Mouse (Mus musculus): ENCODE data around the gene Ptprn2. TPM values are rescaled to one million over a fixed set of nuclear protein-coding genes. Genes with fewer than 3 reads are reported as not detected.

The Ptprn2 gene
- polyA plus RNA-seq, 1 experiment from 2014 or later, result 0.07 TPM

- no peak overlapping the region for H3K4me3 ChIP-seq (ENCODE audit: low read length)
- no peaks in the 10 kb centered on the region for H3K9me3 ChIP-seq (replicated peaks; ENCODE audit: control insufficient read depth, low read length)
- H3K27me3 ChIP-seq (ENCODE audit: control insufficient read depth, insufficient read depth, low read length), result no peaks in the 10 kb centered on the region
- ATAC-seq (replicated peaks; ENCODE audit: extremely low read depth, insufficient read depth, low FRiP score), result no peak
- no peaks in the 10 kb centered on the region for H3K36me3 ChIP-seq (ENCODE audit: control insufficient read depth, insufficient read depth)
- no peak overlapping the region for H3K9ac ChIP-seq (ENCODE audit: low read length)
- no peak overlapping the region for H3K4me2 ChIP-seq (ENCODE audit: low read depth, low read length)
- no peak overlapping the region for H3K27ac ChIP-seq (ENCODE audit: low read length)
- 69% methylated on average over 13 of the region's 13 CpGs for WGBS
- 0 out of 2 replicates have a peak, but pooled peaks cover 6% of the 10 kb centered on the region for H3K4me1 ChIP-seq (ENCODE audit: control insufficient read depth, insufficient read depth, low read length)
These were observed 467.1 kb downstream of the Ptprn2 start for GRCm38 (mm10) chr12:116952452-116953205.

GRCm38 (mm10) chr12:116959164-116959563 is 473.6 kb downstream of the Ptprn2 start:
- H3K27ac ChIP-seq (ENCODE audit: low read length), result no peak overlapping the region
- H3K36me3 ChIP-seq (ENCODE audit: control insufficient read depth, insufficient read depth), result no peaks in the 10 kb centered on the region
- no peaks in the 10 kb centered on the region for H3K9me3 ChIP-seq (replicated peaks; ENCODE audit: control insufficient read depth, low read length)
- no peak overlapping the region for H3K4me3 ChIP-seq (ENCODE audit: low read length)
- H3K9ac ChIP-seq (ENCODE audit: low read length), result no peak overlapping the region
- 88% methylated on average over 2 of the region's 2 CpGs for WGBS
- no peak overlapping the region for H3K4me2 ChIP-seq (ENCODE audit: low read depth, low read length)
- ATAC-seq (replicated peaks; ENCODE audit: extremely low read depth, insufficient read depth, low FRiP score), result no peak
- H3K27me3 ChIP-seq (ENCODE audit: control insufficient read depth, insufficient read depth, low read length), result no peaks in the 10 kb centered on the region
- H3K4me1 ChIP-seq (ENCODE audit: control insufficient read depth, insufficient read depth, low read length), result 0 out of 2 replicates have a peak, but pooled peaks cover 6% of the 10 kb centered on the region

DNA sequence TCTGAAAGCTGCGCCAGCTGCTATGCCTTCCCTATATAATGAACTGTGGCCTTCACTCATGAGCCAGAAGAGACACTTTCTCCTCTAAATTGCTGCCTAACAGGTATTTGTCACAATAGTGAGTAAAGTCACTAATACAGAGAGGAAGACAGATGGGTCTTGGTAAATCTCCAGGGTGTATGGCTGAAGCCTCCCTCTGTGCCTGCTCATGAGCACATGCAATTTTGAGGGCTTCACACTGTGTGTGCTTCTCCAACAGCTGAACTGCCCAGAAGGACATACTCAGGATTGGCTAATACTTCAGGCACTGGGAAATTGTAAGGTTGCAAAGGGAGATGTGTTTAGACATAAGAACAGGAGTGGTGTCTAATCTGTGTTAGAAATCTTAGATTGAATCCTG is 478.4 kb downstream of the Ptprn2 start:
- no peak for ATAC-seq (replicated peaks; ENCODE audit: extremely low read depth, insufficient read depth, low FRiP score)
- no peaks in the 10 kb centered on the region for H3K36me3 ChIP-seq (ENCODE audit: control insufficient read depth, insufficient read depth)
- WGBS, result 94% methylated on average over 1 of the region's 1 CpGs

GRCm38 (mm10) chr12:116968215-116968939 is 482.9 kb downstream of the Ptprn2 start:
- no peak overlapping the region for H3K4me3 ChIP-seq (ENCODE audit: low read length)
- no peaks in the 10 kb centered on the region for H3K36me3 ChIP-seq (ENCODE audit: control insufficient read depth, insufficient read depth)
- no peaks in the 10 kb centered on the region for H3K4me1 ChIP-seq (ENCODE audit: control insufficient read depth, insufficient read depth, low read length)
- no peak overlapping the region for H3K4me2 ChIP-seq (ENCODE audit: low read depth, low read length)
- H3K9ac ChIP-seq (ENCODE audit: low read length), result no peak overlapping the region
- ATAC-seq (replicated peaks; ENCODE audit: extremely low read depth, insufficient read depth, low FRiP score), result no peak
- H3K27me3 ChIP-seq (ENCODE audit: control insufficient read depth, insufficient read depth, low read length), result no peaks in the 10 kb centered on the region
- H3K27ac ChIP-seq (ENCODE audit: low read length), result no peak overlapping the region
- no peaks in the 10 kb centered on the region for H3K9me3 ChIP-seq (replicated peaks; ENCODE audit: control insufficient read depth, low read length)
- 72% methylated on average over 8 of the region's 8 CpGs for WGBS

More for the DNA sequence above, 478.4 kb downstream of the Ptprn2 start:
- Histone ChIP-seq H3K27ac (ENCODE audit: low read length) (no peak overlapping the region), H3K4me3 (ENCODE audit: low read length) (no peak overlapping the region), H3K4me2 (ENCODE audit: low read depth, low read length) (no peak overlapping the region), H3K27me3 (ENCODE audit: control insufficient read depth, insufficient read depth, low read length) (no peaks in the 10 kb centered on the region), H3K4me1 (ENCODE audit: control insufficient read depth, insufficient read depth, low read length) (no peaks in the 10 kb centered on the region), H3K9me3 (replicated peaks; ENCODE audit: control insufficient read depth, low read length) (no peaks in the 10 kb centered on the region), H3K9ac (ENCODE audit: low read length) (no peak overlapping the region)

- Histone ChIP-seq H3K4me3 (ENCODE audit: low read length) (no peak overlapping the region), H3K27me3 (ENCODE audit: control insufficient read depth, insufficient read depth, low read length) (no peaks in the 10 kb centered on the region), H3K27ac (ENCODE audit: low read length) (no peak overlapping the region), H3K9ac (ENCODE audit: low read length) (no peak overlapping the region), H3K9me3 (replicated peaks; ENCODE audit: control insufficient read depth, low read length) (no peaks in the 10 kb centered on the region), H3K36me3 (ENCODE audit: control insufficient read depth, insufficient read depth) (no peaks in the 10 kb centered on the region), H3K4me2 (ENCODE audit: low read depth, low read length) (no peak overlapping the region), H3K4me1 (ENCODE audit: control insufficient read depth, insufficient read depth, low read length) (no peaks in the 10 kb centered on the region)
- ATAC-seq (replicated peaks; ENCODE audit: extremely low read depth, insufficient read depth, low FRiP score), result no peak
- 90% methylated on average over 5 of the region's 5 CpGs for WGBS
These were observed 490.0 kb downstream of the Ptprn2 start for GRCm38 (mm10) chr12:116975547-116975946.

- no peak overlapping the region for H3K27ac ChIP-seq (ENCODE audit: low read length)
- 39% methylated on average over 6 of the region's 6 CpGs for WGBS
These were observed 491.5 kb downstream of the Ptprn2 start for GRCm38 (mm10) chr12:116976981-116977380.

GRCm38 (mm10) chr12:116978201-116978600 is 492.7 kb downstream of the Ptprn2 start:
- 85% methylated on average over 6 of the region's 6 CpGs for WGBS
- no peak for ATAC-seq (replicated peaks; ENCODE audit: extremely low read depth, insufficient read depth, low FRiP score)
- H3K27me3 ChIP-seq (ENCODE audit: control insufficient read depth, insufficient read depth, low read length), result no peaks in the 10 kb centered on the region

More at GRCm38 (mm10) chr12:116976981-116977380, 491.5 kb downstream of the Ptprn2 start:
- Histone ChIP-seq H3K4me3 (ENCODE audit: low read length) (no peak overlapping the region), H3K4me2 (ENCODE audit: low read depth, low read length) (no peak overlapping the region), H3K9ac (ENCODE audit: low read length) (no peak overlapping the region), H3K36me3 (ENCODE audit: control insufficient read depth, insufficient read depth) (no peaks in the 10 kb centered on the region), H3K27me3 (ENCODE audit: control insufficient read depth, insufficient read depth, low read length) (no peaks in the 10 kb centered on the region), H3K9me3 (replicated peaks; ENCODE audit: control insufficient read depth, low read length) (no peaks in the 10 kb centered on the region), H3K4me1 (ENCODE audit: control insufficient read depth, insufficient read depth, low read length) (no peaks in the 10 kb centered on the region)
- no peak for ATAC-seq (replicated peaks; ENCODE audit: extremely low read depth, insufficient read depth, low FRiP score)

GRCm38 (mm10) chr12:116981315-116981714 is 495.8 kb downstream of the Ptprn2 start:
- ATAC-seq (replicated peaks; ENCODE audit: extremely low read depth, insufficient read depth, low FRiP score), result no peak
- Histone ChIP-seq H3K4me1 (ENCODE audit: control insufficient read depth, insufficient read depth, low read length) (no peaks in the 10 kb centered on the region), H3K9me3 (replicated peaks; ENCODE audit: control insufficient read depth, low read length) (no peaks in the 10 kb centered on the region), H3K27me3 (ENCODE audit: control insufficient read depth, insufficient read depth, low read length) (no peaks in the 10 kb centered on the region), H3K36me3 (ENCODE audit: control insufficient read depth, insufficient read depth) (no peaks in the 10 kb centered on the region), H3K4me3 (ENCODE audit: low read length) (no peak overlapping the region), H3K27ac (ENCODE audit: low read length) (no peak overlapping the region), H3K4me2 (ENCODE audit: low read depth, low read length) (no peak overlapping the region), H3K9ac (ENCODE audit: low read length) (no peak overlapping the region)
- 82% methylated on average over 1 of the region's 1 CpGs for WGBS

More at GRCm38 (mm10) chr12:116978201-116978600, 492.7 kb downstream of the Ptprn2 start:
- no peaks in the 10 kb centered on the region for H3K4me1 ChIP-seq (ENCODE audit: control insufficient read depth, insufficient read depth, low read length)
- no peak overlapping the region for H3K4me3 ChIP-seq (ENCODE audit: low read length)
- H3K27ac ChIP-seq (ENCODE audit: low read length), result no peak overlapping the region
- no peak overlapping the region for H3K4me2 ChIP-seq (ENCODE audit: low read depth, low read length)
- no peaks in the 10 kb centered on the region for H3K36me3 ChIP-seq (ENCODE audit: control insufficient read depth, insufficient read depth)
- H3K9ac ChIP-seq (ENCODE audit: low read length), result no peak overlapping the region
- no peaks in the 10 kb centered on the region for H3K9me3 ChIP-seq (replicated peaks; ENCODE audit: control insufficient read depth, low read length)

- no peak overlapping the region for H3K27ac ChIP-seq (ENCODE audit: low read length)
- H3K36me3 ChIP-seq (ENCODE audit: control insufficient read depth, insufficient read depth), result no peaks in the 10 kb centered on the region
- H3K9me3 ChIP-seq (replicated peaks; ENCODE audit: control insufficient read depth, low read length), result no peaks in the 10 kb centered on the region; the same call in 1 of the 2 replicates
- no peaks in the 10 kb centered on the region for H3K4me1 ChIP-seq (ENCODE audit: control insufficient read depth, insufficient read depth, low read length)
- 58% methylated on average over 10 of the region's 10 CpGs for WGBS
- ATAC-seq (replicated peaks; ENCODE audit: extremely low read depth, insufficient read depth, low FRiP score), result no peak
- no peak overlapping the region for H3K4me3 ChIP-seq (ENCODE audit: low read length)
- no peak overlapping the region for H3K4me2 ChIP-seq (ENCODE audit: low read depth, low read length)
- no peaks in the 10 kb centered on the region for H3K27me3 ChIP-seq (ENCODE audit: control insufficient read depth, insufficient read depth, low read length)
- H3K9ac ChIP-seq (ENCODE audit: low read length), result no peak overlapping the region
These were observed 503.6 kb downstream of the Ptprn2 start for GRCm38 (mm10) chr12:116989144-116989543.

Data from heart, embryonic 16.5 days (tissue).